ENCODE assay signal across 8 mouse cellular contexts in genomic region chr10:80304458-80304857, GRCm38 (mm10). TPM values are rescaled to one million over a fixed set of nuclear protein-coding genes. Genes with fewer than 3 reads are reported as not detected.
A peak's percentile ranks its signal among the peaks of the same experiment; 100 is the strongest.
DNase-seq lines count a peak whose midpoint lies in the region; ATAC-seq and TF ChIP-seq lines count a peak whose summit lies in the region.

No protein-coding gene starts in this region.

- 19% methylated on average over 12 of the region's 12 CpGs for WGBS in lung, embryonic 14.5 days
- 22% methylated on average over 12 of the region's 12 CpGs for WGBS in lung, adult 2 months
- whole genome bisulfite sequencing in forebrain, embryonic 11.5 days, result 35% methylated on average over 12 of the region's 12 CpGs
- 14% methylated on average over 12 of the region's 12 CpGs for WGBS in limb, embryonic 10.5 days
- 47% methylated on average over 12 of the region's 12 CpGs for WGBS in midbrain, postnatal 0 days

- H3K9me3 ChIP-seq in lung, embryonic 14.5 days (ENCODE audit: low read depth, low read length), result no peaks in the 10 kb centered on the region
- H3K9me3 ChIP-seq in forebrain, embryonic 11.5 days (ENCODE audit: control insufficient read depth, low read length), result no peaks in the 10 kb centered on the region
- H3K9me3 ChIP-seq in limb, embryonic 10.5 days (replicated peaks), result no peaks in the 10 kb centered on the region
- no peaks in the 10 kb centered on the region for H3K9me3 ChIP-seq in midbrain, postnatal 0 days (ENCODE audit: low read length)

- DNase-seq in lung, embryonic 14.5 days, result no peak
- DNase-seq in lung, adult 2 months, result no peak
- DNase-seq in forebrain, embryonic 11.5 days (ENCODE audit: low spot score), result no peak
- no peak for DNase-seq in limb, embryonic 10.5 days (ENCODE audit: low spot score)
- no peak for DNase-seq in midbrain, postnatal 0 days (ENCODE audit: low spot score)
- DNase-seq in embryo, embryonic 9.5 days (ENCODE audit: extremely low spot score), result no peak
- DNase-seq in layer of hippocampus, postnatal 10 days (ENCODE audit: low spot score in 2 of 2), result no peak
- DNase-seq in kidney, postnatal 14 days, result no peak

- no peak for TF ChIP-seq CTCF in lung, embryonic 14.5 days (IDR thresholded peaks at IDR 0.05; ENCODE audit: low read depth)
- no peak for TF ChIP-seq CTCF in lung, adult 2 months (IDR thresholded peaks at IDR 0.05; ENCODE audit: insufficient read depth, low read length)
- no peak for TF ChIP-seq CTCF in midbrain, postnatal 0 days (IDR thresholded peaks at IDR 0.05)

- no peak overlapping the region for H3K27ac ChIP-seq in lung, embryonic 14.5 days (ENCODE audit: low read depth)
- no peak overlapping the region for H3K27ac ChIP-seq in forebrain, embryonic 11.5 days (ENCODE audit: low read depth, low read length)
- no peak overlapping the region for H3K27ac ChIP-seq in limb, embryonic 10.5 days
- H3K27ac ChIP-seq in midbrain, postnatal 0 days (ENCODE audit: low read depth, low read length), result no peak overlapping the region; the same call in 1 of the 2 replicates

- H3K36me3 ChIP-seq in lung, embryonic 14.5 days (ENCODE audit: insufficient read depth), result no peaks in the 10 kb centered on the region
- peaks cover 22% of the 10 kb centered on the region for H3K36me3 ChIP-seq in forebrain, embryonic 11.5 days (ENCODE audit: control insufficient read depth, insufficient read depth, low read length)
- peaks cover 3% of the 10 kb centered on the region; the same call in 1 of the 2 replicates for H3K36me3 ChIP-seq in limb, embryonic 10.5 days
- H3K36me3 ChIP-seq in midbrain, postnatal 0 days (ENCODE audit: insufficient read depth, low read length), result peaks cover 57% of the 10 kb centered on the region

- H3K4me1 ChIP-seq in lung, embryonic 14.5 days (ENCODE audit: insufficient read depth), result no peaks in the 10 kb centered on the region
- H3K4me1 ChIP-seq in lung, adult 2 months (ENCODE audit: control insufficient read depth, insufficient read depth, low read length), result no peaks in the 10 kb centered on the region
- H3K4me1 ChIP-seq in forebrain, embryonic 11.5 days (replicated peaks; ENCODE audit: control insufficient read depth, insufficient read depth, low read length), result peaks cover 28% of the 10 kb centered on the region
- H3K4me1 ChIP-seq in limb, embryonic 10.5 days, result peaks cover 19% of the 10 kb centered on the region
- peaks cover 24% of the 10 kb centered on the region for H3K4me1 ChIP-seq in midbrain, postnatal 0 days (ENCODE audit: insufficient read depth, low read length)

- no peak for TF ChIP-seq POLR2A in lung, adult 2 months (IDR thresholded peaks at IDR 0.05; ENCODE audit: borderline replicate concordance, extremely low read depth, low read depth, low read length)

- H3K4me2 ChIP-seq in lung, embryonic 14.5 days, result peak overlapping the region; percentile 43
- H3K4me2 ChIP-seq in forebrain, embryonic 11.5 days (ENCODE audit: low read depth, low read length, severe bottlenecking), result peak overlapping the region; percentile 18; the same call in 1 of the 2 replicates
- no peak overlapping the region for H3K4me2 ChIP-seq in midbrain, postnatal 0 days (ENCODE audit: low read depth, low read length, poor library complexity, severe bottlenecking)

- H3K4me3 ChIP-seq in lung, embryonic 14.5 days (ENCODE audit: low read depth, low read length), result 0 out of 2 replicates have a peak overlapping the region, but pooled peaks have one; percentile 8
- H3K4me3 ChIP-seq in lung, adult 2 months (replicated peaks; ENCODE audit: extremely low read depth, low read depth, low read length), result no peak overlapping the region
- H3K4me3 ChIP-seq in forebrain, embryonic 11.5 days (ENCODE audit: low read depth, low read length), result no peak overlapping the region
- peak overlapping the region; percentile 32 for H3K4me3 ChIP-seq in limb, embryonic 10.5 days
- no peak overlapping the region for H3K4me3 ChIP-seq in midbrain, postnatal 0 days (ENCODE audit: low read depth, low read length)

- H3K27me3 ChIP-seq in lung, embryonic 14.5 days (ENCODE audit: insufficient read depth, low read length), result peaks cover 51% of the 10 kb centered on the region
- H3K27me3 ChIP-seq in forebrain, embryonic 11.5 days (ENCODE audit: control insufficient read depth, insufficient read depth, low read length), result peaks cover 4% of the 10 kb centered on the region
- peaks cover 100% of the 10 kb centered on the region for H3K27me3 ChIP-seq in limb, embryonic 10.5 days (ENCODE audit: low read depth, poor library complexity, severe bottlenecking)
- no peaks in the 10 kb centered on the region for H3K27me3 ChIP-seq in midbrain, postnatal 0 days (ENCODE audit: insufficient read depth, low read length)

- H3K9ac ChIP-seq in lung, embryonic 14.5 days, result 0 out of 2 replicates have a peak overlapping the region, but pooled peaks have one; percentile 5
- no peak overlapping the region for H3K9ac ChIP-seq in forebrain, embryonic 11.5 days (ENCODE audit: low read length)
- peak overlapping the region; percentile 44; the same call in 1 of the 2 replicates for H3K9ac ChIP-seq in midbrain, postnatal 0 days (replicated peaks; ENCODE audit: low read length, poor library complexity, severe bottlenecking)

- no peak for ATAC-seq in lung, embryonic 14.5 days (ENCODE audit: insufficient read depth)
- ATAC-seq in forebrain, embryonic 11.5 days (replicated peaks; ENCODE audit: low FRiP score), result no peak
- no peak for ATAC-seq in midbrain, postnatal 0 days (ENCODE audit: low FRiP score)

RNA-seq across cellular contexts. Expression of gene Apc2, which starts 8.7 kb away (rescaled TPM):
- polyA plus RNA-seq in lung, embryonic 14.5 days (2014; fragmentation: Nextera tagmentation; extraction: Ambion mirVana), result 0.62 and 0.96 TPM in 2 replicates
- polyA plus RNA-seq in lung, adult 2 months (2012; rRNA removed), result 3.8 and 4.1 TPM in 2 replicates
- polyA plus RNA-seq in forebrain, embryonic 11.5 days (2014; fragmentation: Nextera tagmentation; extraction: Ambion mirVana), result 75.5 and 77.7 TPM in 2 replicates
- 0.90 and 2.9 TPM in 2 replicates for polyA plus RNA-seq in limb, embryonic 10.5 days (2016; fragmentation: Nextera tagmentation; extraction: Ambion mirVana)
- 370 and 395 TPM in 2 replicates for total RNA-seq in midbrain, postnatal 0 days (2014; rRNA removed)
- polyA plus RNA-seq in midbrain, postnatal 0 days (2015; fragmentation: Nextera tagmentation; extraction: Ambion mirVana), result 95.3 and 110 TPM in 2 replicates
- total RNA-seq in layer of hippocampus, postnatal 10 days (2021), result 100 to 1,000 TPM; 179 to 181 TPM

RNA-seq across cellular contexts. Expression of gene Rps15, which starts 12.2 kb away (rescaled TPM):
- 1,192 and 1,202 TPM in 2 replicates for polyA plus RNA-seq in lung, embryonic 14.5 days (2014; fragmentation: Nextera tagmentation; extraction: Ambion mirVana)
- 1,318 and 1,397 TPM in 2 replicates for polyA plus RNA-seq in lung, adult 2 months (2012; rRNA removed)
- 858 and 895 TPM in 2 replicates for polyA plus RNA-seq in forebrain, embryonic 11.5 days (2014; fragmentation: Nextera tagmentation; extraction: Ambion mirVana)
- 1,092 and 1,255 TPM in 2 replicates for polyA plus RNA-seq in limb, embryonic 10.5 days (2016; fragmentation: Nextera tagmentation; extraction: Ambion mirVana)
- 971 and 1,162 TPM in 2 replicates for total RNA-seq in midbrain, postnatal 0 days (2014; rRNA removed)
- 633 and 645 TPM in 2 replicates for polyA plus RNA-seq in midbrain, postnatal 0 days (2015; fragmentation: Nextera tagmentation; extraction: Ambion mirVana)
- 100 to 1,000 TPM; 733 to 857 TPM for total RNA-seq in layer of hippocampus, postnatal 10 days (2021)

RNA-seq across cellular contexts. Expression of gene 2310011J03Rik, which starts 15.9 kb away (rescaled TPM):
- polyA plus RNA-seq in lung, embryonic 14.5 days (2014; fragmentation: Nextera tagmentation; extraction: Ambion mirVana), result 41.7 and 41.8 TPM in 2 replicates
- 58.4 and 62.4 TPM in 2 replicates for polyA plus RNA-seq in lung, adult 2 months (2012; rRNA removed)
- 39.7 and 45.2 TPM in 2 replicates for polyA plus RNA-seq in forebrain, embryonic 11.5 days (2014; fragmentation: Nextera tagmentation; extraction: Ambion mirVana)
- 58.2 and 60.9 TPM in 2 replicates for polyA plus RNA-seq in limb, embryonic 10.5 days (2016; fragmentation: Nextera tagmentation; extraction: Ambion mirVana)
- 15.6 and 23.1 TPM in 2 replicates for total RNA-seq in midbrain, postnatal 0 days (2014; rRNA removed)
- polyA plus RNA-seq in midbrain, postnatal 0 days (2015; fragmentation: Nextera tagmentation; extraction: Ambion mirVana), result 26.5 and 29.6 TPM in 2 replicates
- total RNA-seq in layer of hippocampus, postnatal 10 days (2021), result 10 to 100 TPM; 19.7 to 22.2 TPM

RNA-seq across cellular contexts. Expression of gene Pcsk4, which starts 24.8 kb away (rescaled TPM):
- polyA plus RNA-seq in lung, embryonic 14.5 days (2014; fragmentation: Nextera tagmentation; extraction: Ambion mirVana), result 3.8 and 4.2 TPM in 2 replicates
- polyA plus RNA-seq in lung, adult 2 months (2012; rRNA removed), result 9.8 and 10.4 TPM in 2 replicates
- polyA plus RNA-seq in forebrain, embryonic 11.5 days (2014; fragmentation: Nextera tagmentation; extraction: Ambion mirVana), result 3.8 and 4.5 TPM in 2 replicates
- 6.1 and 6.3 TPM in 2 replicates for polyA plus RNA-seq in limb, embryonic 10.5 days (2016; fragmentation: Nextera tagmentation; extraction: Ambion mirVana)
- 5.2 and 7.5 TPM in 2 replicates for total RNA-seq in midbrain, postnatal 0 days (2014; rRNA removed)
- 12.6 and 14.6 TPM in 2 replicates for polyA plus RNA-seq in midbrain, postnatal 0 days (2015; fragmentation: Nextera tagmentation; extraction: Ambion mirVana)
- total RNA-seq in layer of hippocampus, postnatal 10 days (2021), result 1 to 10 TPM; 7.1 to 8.0 TPM

RNA-seq across cellular contexts. Expression of gene Reep6, which starts 25.3 kb away (rescaled TPM):
- 10.5 and 12.2 TPM in 2 replicates for polyA plus RNA-seq in lung, embryonic 14.5 days (2014; fragmentation: Nextera tagmentation; extraction: Ambion mirVana)
- 23.7 and 26.8 TPM in 2 replicates for polyA plus RNA-seq in lung, adult 2 months (2012; rRNA removed)
- polyA plus RNA-seq in forebrain, embryonic 11.5 days (2014; fragmentation: Nextera tagmentation; extraction: Ambion mirVana), result 7.0 and 8.0 TPM in 2 replicates
- 5.4 and 6.6 TPM in 2 replicates for polyA plus RNA-seq in limb, embryonic 10.5 days (2016; fragmentation: Nextera tagmentation; extraction: Ambion mirVana)
- 3.8 and 5.3 TPM in 2 replicates for total RNA-seq in midbrain, postnatal 0 days (2014; rRNA removed)
- 7.0 and 7.8 TPM in 2 replicates for polyA plus RNA-seq in midbrain, postnatal 0 days (2015; fragmentation: Nextera tagmentation; extraction: Ambion mirVana)
- total RNA-seq in layer of hippocampus, postnatal 10 days (2021), result 10 to 100 TPM; 10.3 to 11.6 TPM

Comparison
In these comparisons a context has a peak if more than half of its experiments do, and no peak if none do; other contexts are left out.
1. H3K4me3 ChIP-seq: peak in lung, embryonic 14.5 days (single experiment) and limb, embryonic 10.5 days (single experiment); none in lung, adult 2 months (single experiment), forebrain, embryonic 11.5 days (single experiment) and midbrain, postnatal 0 days (single experiment).
2. RNA of gene Apc2, which starts 8.7 kb away (polyA plus RNA-seq): 95.3 to 110 TPM in midbrain, postnatal 0 days and 75.5 to 77.7 TPM in forebrain, embryonic 11.5 days; 3.8 to 4.1 TPM in lung, adult 2 months, 0.90 to 2.9 TPM in limb, embryonic 10.5 days and 0.62 to 0.96 TPM in lung, embryonic 14.5 days; every median in the first group is over 10 times any median in the second.